Mouse (Mus musculus): Measurements from ENCODE around the gene Tmem30a. TPM values are rescaled to one million over a fixed set of nuclear protein-coding genes. Genes with fewer than 3 reads are reported as not detected.

Tmem30a gene
- total and polyA plus RNA-seq, 3 experiments, result 29.7 to 83.6 (median 42.1) TPM

DNA sequence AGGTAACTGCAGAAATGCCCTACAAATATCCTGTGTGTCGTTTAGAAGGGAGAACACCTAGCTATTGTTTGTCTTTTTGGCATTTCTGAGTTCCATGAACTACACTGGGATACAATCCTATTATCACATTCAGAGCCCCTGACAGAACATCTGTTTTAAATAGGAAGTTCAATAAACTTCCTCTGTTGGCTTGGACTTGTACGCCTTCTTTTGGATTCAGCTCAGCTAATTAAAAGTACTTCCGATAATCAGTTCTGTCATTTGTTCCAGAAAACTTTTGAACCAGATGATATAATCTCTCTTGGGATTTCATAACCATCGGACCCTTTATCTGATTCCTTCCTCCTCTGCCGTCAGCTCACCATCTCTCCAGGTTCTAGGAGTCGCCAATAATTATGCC is 16.1 kb upstream of the Tmem30a start:
- Histone ChIP-seq H3K4me2 (ENCODE audit: insufficient read depth, low read depth, poor library complexity, severe bottlenecking) (no peak overlapping the region), H3K4me1 (ENCODE audit: control insufficient read depth in 1 of 2, insufficient read depth in 2 of 2) (peaks cover 7 to 13% of the 10 kb centered on the region in 2 experiments), H3K9me3 (replicated peaks; ENCODE audit: low read length) (no peaks in the 10 kb centered on the region), H3K27ac (ENCODE audit: insufficient read depth, low read depth) (no peak overlapping the region), H3K4me3 (replicated peaks in 1 of 3; ENCODE audit: low read depth in 2 of 3, low read length in 2 of 3, poor library complexity in 1 of 3) (no peak overlapping the region), H3K9ac (ENCODE audit: insufficient read depth, low read depth) (no peak overlapping the region), H3K36me3 (replicated peaks in 1 of 2; ENCODE audit: control insufficient read depth in 1 of 2, insufficient read depth in 1 of 2, low read length in 1 of 2) (no peaks in the 10 kb centered on the region), H3K27me3 (replicated peaks) (no peaks in the 10 kb centered on the region), H3K79me2 (replicated peaks; ENCODE audit: control insufficient read depth, extremely low read depth, insufficient read depth, poor library complexity, severe bottlenecking) (no peaks in the 10 kb centered on the region)
- dilution Hi-C loops (cut with MboI; ENCODE audit: extremely low pct_ligation_motif_present, extremely low pct_unique_long_range_greater_than_20kb, low sequenced_read_pairs) (no loop called here), in situ Hi-C loops (cut with MboI; ENCODE audit: low pct_ligation_motif_present, low pct_unique_long_range_greater_than_20kb, low sequenced_read_pairs) (loop anchor here (10.0 kb wide), 1 partner anchor 195 kb away; no protein-coding TSS in a partner anchor)
- no peak for DNase-seq (ENCODE audit: extremely low read depth)
- TF ChIP-seq USF2 (conservative IDR thresholded peaks at IDR 0.05; ENCODE audit: low read depth, low read length), result no peak
- TF ChIP-seq POLR2AphosphoS2 (IDR thresholded peaks at IDR 0.05; ENCODE audit: low read depth, low read length), result no peak

- Histone ChIP-seq H3K79me2 (replicated peaks; ENCODE audit: control insufficient read depth, extremely low read depth, insufficient read depth, poor library complexity, severe bottlenecking) (no peaks in the 10 kb centered on the region), H3K9me3 (replicated peaks; ENCODE audit: low read length) (no peaks in the 10 kb centered on the region), H3K36me3 (replicated peaks in 1 of 2; ENCODE audit: control insufficient read depth in 1 of 2, insufficient read depth in 1 of 2, low read length in 1 of 2) (no peaks in the 10 kb centered on the region), H3K27me3 (replicated peaks) (no peaks in the 10 kb centered on the region), H3K27ac (ENCODE audit: insufficient read depth, low read depth) (no peak overlapping the region), H3K4me2 (ENCODE audit: insufficient read depth, low read depth, poor library complexity, severe bottlenecking) (peak overlapping the region; percentile 27; the same call in 1 of the 2 replicates), H3K4me3 (replicated peaks in 1 of 3; ENCODE audit: low read depth in 2 of 3, low read length in 2 of 3, poor library complexity in 1 of 3) (no peak overlapping the region), H3K4me1 (ENCODE audit: control insufficient read depth in 1 of 2, insufficient read depth in 2 of 2) (peaks cover 5 to 13% of the 10 kb centered on the region in 2 experiments), H3K9ac (ENCODE audit: insufficient read depth, low read depth) (peak overlapping the region; percentile 9; the same call in 1 of the 2 replicates)
- no peak for TF ChIP-seq USF1 (IDR thresholded peaks at IDR 0.05; ENCODE audit: low read depth, low read length)
- TF ChIP-seq SIN3A (IDR thresholded peaks at IDR 0.05; ENCODE audit: low read length), result no peak
- TF ChIP-seq HCFC1 (IDR thresholded peaks at IDR 0.05; ENCODE audit: low read depth, low read length), result no peak
- TF ChIP-seq ELF1 (IDR thresholded peaks at IDR 0.05; ENCODE audit: low read depth, low read length), result no peak
- no peak for TF ChIP-seq GABPA (IDR thresholded peaks at IDR 0.05; ENCODE audit: insufficient replicate concordance, low read depth, low read length)
- DNase-seq (ENCODE audit: extremely low read depth), result no peak
- in situ Hi-C loops (cut with MboI; ENCODE audit: low pct_ligation_motif_present, low pct_unique_long_range_greater_than_20kb, low sequenced_read_pairs), result loop anchor here (10.0 kb wide), 1 partner anchor 198 kb away; no protein-coding TSS in a partner anchor
- dilution Hi-C loops (cut with MboI; ENCODE audit: extremely low pct_ligation_motif_present, extremely low pct_unique_long_range_greater_than_20kb, low sequenced_read_pairs), result no loop called here
Observed at GRCm38 (mm10) chr9:79807178-79807577, 13.9 kb upstream of the Tmem30a start.

GRCm38 (mm10) chr9:79806317-79807075 is 13.2 kb upstream of the Tmem30a start:
- peak; percentile 52 for DNase-seq (ENCODE audit: extremely low read depth)
- no peak overlapping the region for H3K4me3 ChIP-seq (replicated peaks in 1 of 3; ENCODE audit: low read depth in 2 of 3, low read length in 2 of 3, poor library complexity in 1 of 3)
- peaks cover 5 to 13% of the 10 kb centered on the region in 2 experiments for H3K4me1 ChIP-seq (ENCODE audit: control insufficient read depth in 1 of 2, insufficient read depth in 2 of 2)
- H3K36me3 ChIP-seq (replicated peaks in 1 of 2; ENCODE audit: control insufficient read depth in 1 of 2, insufficient read depth in 1 of 2, low read length in 1 of 2), result no peaks in the 10 kb centered on the region
- H3K4me2 ChIP-seq (ENCODE audit: insufficient read depth, low read depth, poor library complexity, severe bottlenecking), result peak overlapping the region; percentile 68
- dilution Hi-C loops (cut with MboI; ENCODE audit: extremely low pct_ligation_motif_present, extremely low pct_unique_long_range_greater_than_20kb, low sequenced_read_pairs) (no loop called here), in situ Hi-C loops (cut with MboI; ENCODE audit: low pct_ligation_motif_present, low pct_unique_long_range_greater_than_20kb, low sequenced_read_pairs) (loop anchor here (10.0 kb wide), 1 partner anchor 198 kb away; no protein-coding TSS in a partner anchor)
- H3K9ac ChIP-seq (ENCODE audit: insufficient read depth, low read depth), result no peak overlapping the region
- no peaks in the 10 kb centered on the region for H3K9me3 ChIP-seq (replicated peaks; ENCODE audit: low read length)
- no peaks in the 10 kb centered on the region for H3K27me3 ChIP-seq (replicated peaks)
- no peak overlapping the region for H3K27ac ChIP-seq (ENCODE audit: insufficient read depth, low read depth)
- no peaks in the 10 kb centered on the region for H3K79me2 ChIP-seq (replicated peaks; ENCODE audit: control insufficient read depth, extremely low read depth, insufficient read depth, poor library complexity, severe bottlenecking)
- no peak for TF ChIP-seq POLR2A (IDR thresholded peaks at IDR 0.05; ENCODE audit: low read depth, low read length)
- no peak for TF ChIP-seq KAT2A (IDR thresholded peaks at IDR 0.05; ENCODE audit: insufficient replicate concordance, low read length)
- TF ChIP-seq IRF4 (IDR thresholded peaks at IDR 0.05; ENCODE audit: low read depth, low read length), result 0 out of 2 replicates have a peak, but pooled peaks have one; percentile 24
- no peak for TF ChIP-seq NELFE (IDR thresholded peaks at IDR 0.05; ENCODE audit: low read depth, low read length)
- peak; percentile 40; the same call in 1 of the 2 replicates for TF ChIP-seq ZC3H11A (IDR thresholded peaks at IDR 0.05; ENCODE audit: low read depth, low read length)
- peak; percentile 87 for TF ChIP-seq RAD21 (IDR thresholded peaks at IDR 0.05; ENCODE audit: low read depth, low read length)
- TF ChIP-seq CHD1 (IDR thresholded peaks at IDR 0.05; ENCODE audit: low read depth, low read length), result no peak
- peak; percentile 71; the same call in 1 of the 2 replicates for TF ChIP-seq MYC (IDR thresholded peaks at IDR 0.05; ENCODE audit: low read depth, low read length)
- no peak; the same call in 1 of the 2 replicates for TF ChIP-seq MEF2A (IDR thresholded peaks at IDR 0.05; ENCODE audit: borderline replicate concordance, low read depth, low read length)
- TF ChIP-seq EP300 (IDR thresholded peaks at IDR 0.05; ENCODE audit: low read length), result no peak
- TF ChIP-seq JUND (conservative IDR thresholded peaks at IDR 0.05; ENCODE audit: low read depth, low read length), result peak; percentile 45; the same call in 1 of the 2 replicates
- 0 out of 2 replicates have a peak, but pooled peaks have one; percentile 27 for TF ChIP-seq MAX (IDR thresholded peaks at IDR 0.05; ENCODE audit: low read length)
- no peak for TF ChIP-seq USF2 (conservative IDR thresholded peaks at IDR 0.05; ENCODE audit: low read depth, low read length)
- TF ChIP-seq HCFC1 (IDR thresholded peaks at IDR 0.05; ENCODE audit: low read depth, low read length), result no peak; the same call in 1 of the 2 replicates
- TF ChIP-seq GABPA (IDR thresholded peaks at IDR 0.05; ENCODE audit: insufficient replicate concordance, low read depth, low read length), result no peak
- TF ChIP-seq ZNF384 (IDR thresholded peaks at IDR 0.05; ENCODE audit: low read depth, low read length), result peak; percentile 56; the same call in 1 of the 2 replicates
- TF ChIP-seq POLR2AphosphoS2 (IDR thresholded peaks at IDR 0.05; ENCODE audit: low read depth, low read length), result no peak
- no peak for TF ChIP-seq SIN3A (IDR thresholded peaks at IDR 0.05; ENCODE audit: low read length)
- TF ChIP-seq MXI1 (IDR thresholded peaks at IDR 0.05; ENCODE audit: low read depth, low read length), result no peak
- TF ChIP-seq BHLHE40 (IDR thresholded peaks at IDR 0.05; ENCODE audit: low read depth, low read length), result no peak
- TF ChIP-seq CTCF (conservative IDR thresholded peaks at IDR 0.05 in 1 of 2, IDR thresholded peaks at IDR 0.05 in 1 of 2; ENCODE audit: low read depth in 2 of 2, low read length in 2 of 2), result peak in 1 of 2 experiments; percentile 87; a peak in 3 of 4 replicates

Measured in CH12.LX (cell line).